ENCODE assay signal across 8 mouse cellular contexts in genomic region chr19:27216767-27217403, GRCm38 (mm10). TPM values are rescaled to one million over a fixed set of nuclear protein-coding genes. Genes with fewer than 3 reads are reported as not detected.
DNase-seq lines count a peak whose midpoint lies in the region; ATAC-seq lines count a peak whose summit lies in the region.

No protein-coding gene starts in this region.

- H3K27me3 ChIP-seq in megakaryocyte, embryonic 14.5 days (replicated peaks) = peaks cover 2% of the 10 kb centered on the region
- H3K27me3 ChIP-seq in heart, embryonic 11.5 days (ENCODE audit: control insufficient read depth, insufficient read depth, low read length) = peaks cover 16% of the 10 kb centered on the region; the same call in 1 of the 2 replicates
- peaks cover 3% of the 10 kb centered on the region; the same call in 1 of the 2 replicates for H3K27me3 ChIP-seq in kidney, embryonic 16.5 days (ENCODE audit: insufficient read depth, low read length)

- ATAC-seq in megakaryocyte, adult 5-6 weeks (ENCODE audit: poor library complexity, severe bottlenecking) = no peak
- ATAC-seq in heart, embryonic 11.5 days (replicated peaks; ENCODE audit: insufficient number of reproducible peaks, low FRiP score, low TSS enrichment) = peak; percentile 48
- peak; percentile 76 for ATAC-seq in kidney, embryonic 16.5 days (ENCODE audit: low FRiP score, low TSS enrichment)

- peak overlapping the region; percentile 77 for H3K27ac ChIP-seq in heart, embryonic 11.5 days (ENCODE audit: low read depth, low read length)
- peak overlapping the region; percentile 89 for H3K27ac ChIP-seq in kidney, embryonic 16.5 days (ENCODE audit: low read length)

- H3K4me1 ChIP-seq in megakaryocyte, embryonic 14.5 days = peaks cover 64% of the 10 kb centered on the region
- no peaks in the 10 kb centered on the region for H3K4me1 ChIP-seq in heart, embryonic 11.5 days (ENCODE audit: control insufficient read depth, insufficient read depth, low read length)
- H3K4me1 ChIP-seq in kidney, embryonic 16.5 days (ENCODE audit: insufficient read depth, low read length) = peaks cover 17% of the 10 kb centered on the region; the same call in 1 of the 2 replicates

- peak overlapping the region; percentile 76 for H3K4me2 ChIP-seq in heart, embryonic 11.5 days
- H3K4me2 ChIP-seq in kidney, embryonic 16.5 days (replicated peaks; ENCODE audit: low read depth, low read length) = peak overlapping the region; percentile 89

- peak; percentile 22 for DNase-seq in fibroblast of lung, adult 2 months (ENCODE audit: low read depth)
- peak; percentile 40 for DNase-seq in liver
- peak; percentile 69 for DNase-seq in neural tube, embryonic 10.5 days (ENCODE audit: extremely low spot score, low spot score)
- peak; percentile 18 for DNase-seq in testis, postnatal 14 days (ENCODE audit: low spot score)

- peak overlapping the region; percentile 77 for H3K9ac ChIP-seq in heart, embryonic 11.5 days (ENCODE audit: low read depth, low read length)
- H3K9ac ChIP-seq in kidney, embryonic 16.5 days (replicated peaks; ENCODE audit: low read length) = peak overlapping the region; percentile 83

- H3K36me3 ChIP-seq in megakaryocyte, embryonic 14.5 days (replicated peaks; ENCODE audit: low read length) = peaks cover 28% of the 10 kb centered on the region
- H3K36me3 ChIP-seq in heart, embryonic 11.5 days (ENCODE audit: control insufficient read depth, insufficient read depth, low read length) = no peaks in the 10 kb centered on the region
- no peaks in the 10 kb centered on the region for H3K36me3 ChIP-seq in kidney, embryonic 16.5 days (ENCODE audit: insufficient read depth, low read length)

- under 1% methylated on average over 38 of the region's 62 CpGs for WGBS in heart, embryonic 11.5 days (ENCODE audit: insufficient replicate concordance)
- WGBS in kidney, embryonic 16.5 days = 0% methylated on average over 58 of the region's 62 CpGs

- H3K9me3 ChIP-seq in megakaryocyte, embryonic 14.5 days = no peaks in the 10 kb centered on the region
- no peaks in the 10 kb centered on the region for H3K9me3 ChIP-seq in heart, embryonic 11.5 days (replicated peaks; ENCODE audit: control insufficient read depth, low read length)
- H3K9me3 ChIP-seq in kidney, embryonic 16.5 days (ENCODE audit: low read length) = no peaks in the 10 kb centered on the region

- peak overlapping the region; percentile 99 for H3K4me3 ChIP-seq in megakaryocyte, embryonic 14.5 days (replicated peaks)
- peak overlapping the region; percentile 77 for H3K4me3 ChIP-seq in heart, embryonic 11.5 days (ENCODE audit: low read depth, low read length)
- peak overlapping the region; percentile 74 for H3K4me3 ChIP-seq in kidney, embryonic 16.5 days (ENCODE audit: low read length)

RNA-seq across cellular contexts. Expression of gene Vldlr, which starts 0.6 kb away (rescaled TPM):
- polyA plus RNA-seq in megakaryocyte, embryonic 14.5 days (2012; ENCODE audit: insufficient read depth, low replicate concordance) = 19.8 and 30.2 TPM in 2 replicates
- not detected in 2 replicates for total RNA-seq in megakaryocyte, adult 5-6 weeks (2015)
- not detected in 2 replicates for total RNA-seq in megakaryocyte, adult 5-6 weeks (2017)
- 16.8 and 17.2 TPM in 2 replicates for polyA plus RNA-seq in heart, embryonic 11.5 days (2014; fragmentation: Nextera tagmentation; extraction: Ambion mirVana)
- 37.9 and 40.0 TPM in 2 replicates for polyA plus RNA-seq in kidney, embryonic 16.5 days (2015; fragmentation: Nextera tagmentation; extraction: Ambion mirVana)

Comparison
In these comparisons a context has a peak if more than half of its experiments do, and no peak if none do; other contexts are left out.
1. DNase-seq: peak in every context shown above with its lines; median percentile 69 in neural tube, embryonic 10.5 days; 40 in liver; 22 in fibroblast of lung, adult 2 months; 18 in testis, postnatal 14 days.